Mouse (Mus musculus): Measurements from ENCODE around the gene Grik1. TPM values are rescaled to one million over a fixed set of nuclear protein-coding genes. Genes with fewer than 3 reads are reported as not detected.

Gene Grik1
- 0.02 TPM in 1 of 2 replicates, not detected in the other for polyA plus RNA-seq (2012; rRNA removed)

DNA sequence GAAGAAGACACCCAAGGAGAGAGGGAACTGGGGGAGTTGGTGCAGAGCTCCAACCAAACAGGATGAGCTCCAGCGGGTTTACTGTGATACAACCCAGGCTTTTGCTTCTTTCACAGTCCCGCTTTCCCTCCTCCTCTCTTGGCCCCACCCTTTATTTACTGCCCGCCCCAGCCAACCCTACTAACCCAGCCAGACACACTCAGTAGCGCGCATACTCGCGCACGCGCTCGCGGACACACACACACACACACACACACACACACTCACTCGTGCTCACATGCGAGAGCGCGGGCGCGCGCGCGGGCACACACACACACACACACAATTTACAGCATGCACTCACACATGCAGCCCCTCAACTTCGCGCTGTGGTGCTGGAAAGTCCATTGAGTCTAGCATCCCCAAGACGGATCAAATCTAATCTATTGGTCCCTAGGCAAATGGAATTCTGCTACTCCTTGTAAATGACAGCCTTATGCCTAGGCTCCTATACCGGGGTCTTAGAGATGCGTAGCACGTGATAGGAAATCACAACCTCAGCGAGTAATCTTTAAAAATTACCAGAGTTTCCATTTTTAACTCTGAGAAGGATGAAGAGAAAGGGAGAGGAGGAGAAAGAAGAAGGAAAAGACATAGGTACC lies at the start of gene Grik1:
Grik1 (minus strand) TSS at position 134 of the 641 bp plus-strand sequence.
- TF ChIP-seq POLR2A (IDR thresholded peaks at IDR 0.05; ENCODE audit: low read depth, low read length) (no peak), CTCF (IDR thresholded peaks at IDR 0.05; ENCODE audit: extremely low read depth, insufficient read depth, insufficient read length, insufficient replicate concordance) (no peak)
- Histone ChIP-seq H3K4me1 (ENCODE audit: control insufficient read depth, insufficient read depth, insufficient read length) (no peaks in the 10 kb centered on the region), H3K27me3 (ENCODE audit: control insufficient read depth, insufficient read depth, low read length) (no peaks in the 10 kb centered on the region), H3K36me3 (ENCODE audit: control insufficient read depth, insufficient read depth, low read length) (no peaks in the 10 kb centered on the region), H3K27ac (ENCODE audit: insufficient read depth, low read length) (no peak within 1 kb of the TSS), H3K4me3 (ENCODE audit: extremely low read depth, insufficient read depth, insufficient read length) (no peak within 1 kb of the TSS)
- whole genome bisulfite sequencing: 6% methylated on average over 27 of the region's 27 CpGs
- no peak for DNase-seq (ENCODE audit: low read depth in 1 of 2, low spot score in 2 of 2)

DNA sequence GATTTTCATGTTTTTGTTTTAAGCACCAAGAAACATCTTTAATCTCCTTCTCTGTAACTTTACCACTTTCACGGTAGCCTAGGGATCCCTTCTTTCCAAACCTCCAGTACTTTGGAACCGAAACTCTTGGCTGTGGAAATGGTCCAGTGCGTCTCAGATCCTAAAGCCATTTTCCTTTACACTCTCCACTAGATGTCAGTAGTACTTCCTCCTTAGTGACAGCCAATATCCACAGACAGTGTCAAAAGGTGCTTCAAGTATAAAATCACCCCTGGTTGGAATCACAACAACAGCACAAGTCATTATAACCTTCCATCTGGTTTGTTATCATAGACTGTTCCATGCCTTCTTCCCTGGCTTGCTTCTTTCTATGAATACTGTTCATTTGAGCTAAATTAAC lies 4.1 kb upstream of the Grik1 start:
- Histone ChIP-seq H3K27ac (ENCODE audit: insufficient read depth, low read length) (no peak overlapping the region), H3K4me1 (ENCODE audit: control insufficient read depth, insufficient read depth, insufficient read length) (no peaks in the 10 kb centered on the region), H3K4me3 (ENCODE audit: extremely low read depth, insufficient read depth, insufficient read length) (no peak overlapping the region), H3K36me3 (ENCODE audit: control insufficient read depth, insufficient read depth, low read length) (no peaks in the 10 kb centered on the region), H3K27me3 (ENCODE audit: control insufficient read depth, insufficient read depth, low read length) (no peaks in the 10 kb centered on the region)
- TF ChIP-seq POLR2A (IDR thresholded peaks at IDR 0.05; ENCODE audit: low read depth, low read length) (no peak), CTCF (IDR thresholded peaks at IDR 0.05; ENCODE audit: extremely low read depth, insufficient read depth, insufficient read length, insufficient replicate concordance) (no peak)
- no peak for DNase-seq (ENCODE audit: low read depth in 1 of 2, low spot score in 2 of 2)
- 47% methylated on average over 3 of the region's 3 CpGs for WGBS

DNA sequence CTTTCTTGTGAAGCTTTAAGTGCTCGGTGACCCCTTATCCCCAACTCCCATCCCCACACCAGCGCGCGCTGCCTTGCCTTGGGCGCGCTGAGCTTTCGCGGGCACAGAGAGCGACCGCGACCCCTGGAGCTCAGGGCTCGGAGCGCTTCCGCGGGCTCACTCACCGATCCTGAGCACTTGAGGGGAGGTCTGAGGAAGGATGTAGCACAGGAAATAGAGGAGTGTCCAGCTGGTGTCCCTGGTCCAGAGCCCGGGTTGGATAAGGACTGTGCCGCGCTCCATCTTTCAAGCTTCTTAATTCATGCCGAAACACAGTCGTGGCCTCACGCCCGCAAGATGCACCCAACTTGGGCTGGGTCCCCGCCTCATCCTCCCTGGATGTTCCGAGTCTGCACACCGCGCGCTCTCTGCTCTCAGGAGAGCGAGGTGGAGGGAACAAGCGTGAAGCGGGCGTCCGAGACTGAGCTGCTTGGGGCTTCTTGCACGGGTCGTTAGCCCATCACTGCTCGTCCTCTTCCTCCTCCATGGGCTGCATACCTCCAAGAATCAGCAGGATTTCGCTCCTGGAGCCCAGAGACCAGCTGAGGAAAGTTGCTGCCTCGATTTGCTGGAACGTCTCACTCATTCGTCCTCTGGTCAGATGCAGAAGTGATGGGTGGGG lies 514 bp downstream of the Grik1 start:
- no peaks in the 10 kb centered on the region for H3K4me1 ChIP-seq (ENCODE audit: control insufficient read depth, insufficient read depth, insufficient read length)
- no peak for TF ChIP-seq POLR2A (IDR thresholded peaks at IDR 0.05; ENCODE audit: low read depth, low read length)
- no peaks in the 10 kb centered on the region for H3K36me3 ChIP-seq (ENCODE audit: control insufficient read depth, insufficient read depth, low read length)
- H3K27me3 ChIP-seq (ENCODE audit: control insufficient read depth, insufficient read depth, low read length): no peaks in the 10 kb centered on the region
- H3K27ac ChIP-seq (ENCODE audit: insufficient read depth, low read length): no peak overlapping the region
- no peak overlapping the region for H3K4me3 ChIP-seq (ENCODE audit: extremely low read depth, insufficient read depth, insufficient read length)
- WGBS: 8% methylated on average over 40 of the region's 40 CpGs
- DNase-seq (ENCODE audit: low read depth in 1 of 2, low spot score in 2 of 2): no peak

DNA sequence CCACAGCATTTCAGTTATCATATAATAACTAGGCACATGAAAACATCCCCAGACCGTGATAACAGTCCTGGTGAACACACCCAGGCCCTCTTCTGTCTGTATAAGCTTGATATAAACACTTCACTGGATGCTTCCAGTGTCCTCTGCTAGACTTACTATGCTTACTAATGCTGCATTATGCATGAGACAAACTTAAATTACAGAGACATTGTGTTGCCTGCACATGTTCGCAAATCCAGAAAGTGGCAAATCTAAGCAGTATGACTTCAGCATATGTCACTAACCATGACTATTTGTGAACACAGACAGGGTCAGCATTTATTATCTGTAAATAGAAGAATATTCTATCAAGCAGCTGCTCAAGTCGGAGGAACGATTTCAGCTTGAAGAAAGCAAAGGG lies 31.7 kb downstream of the Grik1 start:
- 86% methylated on average over 4 of the region's 4 CpGs for WGBS
- no peak overlapping the region for H3K4me3 ChIP-seq (ENCODE audit: extremely low read depth, insufficient read depth, insufficient read length)
- H3K27ac ChIP-seq (ENCODE audit: insufficient read depth, low read length): no peak overlapping the region
- no peak for DNase-seq (ENCODE audit: low read depth in 1 of 2, low spot score in 2 of 2)
- no peaks in the 10 kb centered on the region for H3K4me1 ChIP-seq (ENCODE audit: control insufficient read depth, insufficient read depth, insufficient read length)
- no peaks in the 10 kb centered on the region for H3K36me3 ChIP-seq (ENCODE audit: control insufficient read depth, insufficient read depth, low read length)
- TF ChIP-seq CTCF (IDR thresholded peaks at IDR 0.05; ENCODE audit: extremely low read depth, insufficient read depth, insufficient read length, insufficient replicate concordance): no peak
- no peak for TF ChIP-seq POLR2A (IDR thresholded peaks at IDR 0.05; ENCODE audit: low read depth, low read length)
- no peaks in the 10 kb centered on the region for H3K27me3 ChIP-seq (ENCODE audit: control insufficient read depth, insufficient read depth, low read length)

DNA sequence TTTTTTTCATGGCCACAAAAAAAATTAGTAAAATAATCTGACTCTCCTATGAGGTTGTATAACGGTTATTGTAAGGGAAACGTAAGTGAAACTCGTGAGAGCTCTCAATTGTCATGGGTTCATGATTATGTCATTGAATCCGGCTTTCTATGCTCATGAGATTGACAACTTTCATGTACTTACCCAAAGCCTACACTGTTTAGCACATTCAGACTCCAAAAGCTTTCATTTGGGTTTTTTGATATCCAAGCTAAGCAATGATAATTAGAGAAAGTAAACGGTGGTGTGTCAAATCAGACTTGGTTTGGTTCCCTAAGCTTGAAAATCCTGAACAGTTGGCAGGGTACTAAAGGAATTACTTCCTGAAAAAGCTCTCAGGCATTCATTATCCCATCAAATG lies 33.0 kb downstream of the Grik1 start:
- Histone ChIP-seq H3K27me3 (ENCODE audit: control insufficient read depth, insufficient read depth, low read length) (no peaks in the 10 kb centered on the region), H3K4me3 (ENCODE audit: extremely low read depth, insufficient read depth, insufficient read length) (no peak overlapping the region), H3K36me3 (ENCODE audit: control insufficient read depth, insufficient read depth, low read length) (no peaks in the 10 kb centered on the region), H3K4me1 (ENCODE audit: control insufficient read depth, insufficient read depth, insufficient read length) (no peaks in the 10 kb centered on the region), H3K27ac (ENCODE audit: insufficient read depth, low read length) (no peak overlapping the region)
- DNase-seq (ENCODE audit: low read depth in 1 of 2, low spot score in 2 of 2): no peak
- no peak for TF ChIP-seq POLR2A (IDR thresholded peaks at IDR 0.05; ENCODE audit: low read depth, low read length)
- no peak for TF ChIP-seq CTCF (IDR thresholded peaks at IDR 0.05; ENCODE audit: extremely low read depth, insufficient read depth, insufficient read length, insufficient replicate concordance)
- WGBS: 86% methylated on average over 5 of the region's 5 CpGs

DNA sequence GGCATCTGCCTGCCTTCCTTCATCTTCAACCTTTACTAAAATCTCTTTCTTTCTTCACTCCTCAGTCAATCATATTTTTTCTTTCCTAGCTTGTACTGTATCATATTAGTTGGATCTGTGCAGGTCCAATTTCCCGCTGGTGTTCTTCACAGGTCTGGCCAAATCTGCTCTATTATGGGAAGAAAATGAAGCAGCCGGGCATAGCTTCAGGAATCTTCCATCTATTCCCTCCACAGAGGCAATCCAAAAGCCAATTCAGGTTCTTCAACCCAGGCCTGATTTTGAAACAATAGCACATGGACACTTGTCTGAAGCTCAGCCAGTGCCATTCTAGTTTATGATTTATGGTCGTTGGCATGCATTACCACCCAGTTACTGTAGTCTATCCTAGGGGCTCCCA lies 34.0 kb downstream of the Grik1 start:
- no peaks in the 10 kb centered on the region for H3K36me3 ChIP-seq (ENCODE audit: control insufficient read depth, insufficient read depth, low read length)
- H3K4me3 ChIP-seq (ENCODE audit: extremely low read depth, insufficient read depth, insufficient read length): no peak overlapping the region
- DNase-seq (ENCODE audit: low read depth in 1 of 2, low spot score in 2 of 2): no peak
- H3K27ac ChIP-seq (ENCODE audit: insufficient read depth, low read length): no peak overlapping the region
- no peaks in the 10 kb centered on the region for H3K4me1 ChIP-seq (ENCODE audit: control insufficient read depth, insufficient read depth, insufficient read length)
- TF ChIP-seq CTCF (IDR thresholded peaks at IDR 0.05; ENCODE audit: extremely low read depth, insufficient read depth, insufficient read length, insufficient replicate concordance) (no peak), POLR2A (IDR thresholded peaks at IDR 0.05; ENCODE audit: low read depth, low read length) (no peak)
- no peaks in the 10 kb centered on the region for H3K27me3 ChIP-seq (ENCODE audit: control insufficient read depth, insufficient read depth, low read length)
- 81% methylated on average over 3 of the region's 3 CpGs for WGBS

DNA sequence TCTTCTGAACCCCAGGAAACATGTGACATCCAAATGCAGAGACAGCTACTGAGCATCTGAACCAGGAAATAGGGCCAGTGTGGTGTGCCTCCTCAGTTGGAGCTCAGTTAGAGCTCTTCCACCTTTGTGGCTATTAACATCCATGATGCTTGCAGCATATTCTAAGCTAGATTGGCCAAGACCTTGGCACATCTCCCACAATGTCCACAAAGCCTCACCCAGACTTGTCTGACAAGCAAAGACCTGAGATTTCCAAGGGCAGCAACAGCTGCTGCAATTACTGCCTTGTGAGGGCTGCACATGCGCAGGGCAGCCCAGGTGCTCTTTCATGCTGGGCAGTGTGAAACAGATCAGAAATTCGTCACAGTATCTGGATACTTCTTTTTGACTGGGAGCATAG lies 37.4 kb downstream of the Grik1 start:
- TF ChIP-seq CTCF (IDR thresholded peaks at IDR 0.05; ENCODE audit: extremely low read depth, insufficient read depth, insufficient read length, insufficient replicate concordance) (no peak), POLR2A (IDR thresholded peaks at IDR 0.05; ENCODE audit: low read depth, low read length) (no peak)
- 82% methylated on average over 2 of the region's 2 CpGs for WGBS
- no peaks in the 10 kb centered on the region for H3K27me3 ChIP-seq (ENCODE audit: control insufficient read depth, insufficient read depth, low read length)
- no peak overlapping the region for H3K27ac ChIP-seq (ENCODE audit: insufficient read depth, low read length)
- H3K4me3 ChIP-seq (ENCODE audit: extremely low read depth, insufficient read depth, insufficient read length): no peak overlapping the region
- DNase-seq (ENCODE audit: low read depth in 1 of 2, low spot score in 2 of 2): no peak
- no peaks in the 10 kb centered on the region for H3K36me3 ChIP-seq (ENCODE audit: control insufficient read depth, insufficient read depth, low read length)
- no peaks in the 10 kb centered on the region for H3K4me1 ChIP-seq (ENCODE audit: control insufficient read depth, insufficient read depth, insufficient read length)
